Mouse (Mus musculus) layer of hippocampus, adult 2 months (tissue): ENCODE results near the gene Fam107a. TPM values are rescaled to one million over a fixed set of nuclear protein-coding genes. Genes with fewer than 3 reads are reported as not detected.

Experiments used
- DNase-seq, 2 experiments: peaks; one replicate each; pipeline ENCODE4 v3.0.0; 2022; ENCODE audit warnings: low spot score in 2 of 2
- H3K27ac ChIP-seq: fragments of 200-600 bp; 2 replicates; pipeline ENCODE4 v1.8.1; 2022
- H3K4me3 ChIP-seq: fragments of 200-600 bp; 2 replicates; pipeline ENCODE4 v1.8.1; 2022; ENCODE audit warnings: mild to moderate bottlenecking
- CTCF ChIP-seq: fragments of 200-600 bp; conservative IDR thresholded peaks from 2 replicates; pipeline ENCODE4 v1.8.1; 2022; ENCODE audit warnings: antibody characterized with exemption, mild to moderate bottlenecking, moderate library complexity
- total RNA-seq, 2 experiments: library from RNA; stranded (reverse); gene quantifications; 2 replicates each; pipeline ENCODE4 v1.2.3; 2021

Gene Fam107a
- total RNA-seq, 2 experiments from 2014 or later: 275 to 282 TPM

- DNase-seq: no peak
- Histone ChIP-seq H3K27ac (no peak overlapping the region), H3K4me3 (no peak overlapping the region)
- no peak for TF ChIP-seq CTCF
Measured at GRCm38 (mm10) chr14:8332314-8333252, 14.8 kb upstream of the Fam107a start.

DNA sequence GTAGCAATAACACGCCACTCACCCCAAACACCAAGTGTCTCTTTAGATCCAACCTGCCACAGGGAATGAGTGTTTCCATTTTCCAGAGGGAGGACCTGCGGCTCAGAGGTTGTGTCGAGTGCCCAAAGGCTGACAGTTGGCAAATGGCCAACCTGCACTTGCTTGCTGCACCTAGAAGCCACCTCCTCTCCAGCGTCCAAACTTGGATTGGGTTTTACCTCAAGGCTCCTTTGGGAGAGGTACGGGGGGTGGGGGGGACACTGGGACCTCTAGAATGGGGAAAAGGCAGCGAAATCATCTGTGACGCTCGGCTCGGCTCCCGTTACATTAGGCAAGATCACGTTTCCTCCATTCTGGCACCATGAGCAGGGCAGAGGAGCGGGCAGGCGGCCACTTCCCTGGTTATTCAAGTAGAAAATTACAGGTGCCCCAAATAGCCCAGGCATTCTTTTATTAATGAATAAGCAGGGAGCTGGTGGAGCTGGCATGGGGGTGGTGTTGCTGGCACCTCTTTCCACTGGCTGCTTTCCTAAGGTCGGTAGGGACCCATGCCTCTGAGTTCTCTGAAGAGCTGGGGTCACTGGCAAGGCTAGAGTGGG is 13.6 kb upstream of the Fam107a start:
- TF ChIP-seq CTCF: no peak
- DNase-seq: no peak
- H3K27ac ChIP-seq: no peak overlapping the region
- no peak overlapping the region for H3K4me3 ChIP-seq

- TF ChIP-seq CTCF: no peak
- no peak overlapping the region; the same call in 1 of the 2 replicates for H3K27ac ChIP-seq
- H3K4me3 ChIP-seq: no peak overlapping the region
- no peak for DNase-seq
Measured at GRCm38 (mm10) chr14:8330390-8330789, 12.6 kb upstream of the Fam107a start.

DNA sequence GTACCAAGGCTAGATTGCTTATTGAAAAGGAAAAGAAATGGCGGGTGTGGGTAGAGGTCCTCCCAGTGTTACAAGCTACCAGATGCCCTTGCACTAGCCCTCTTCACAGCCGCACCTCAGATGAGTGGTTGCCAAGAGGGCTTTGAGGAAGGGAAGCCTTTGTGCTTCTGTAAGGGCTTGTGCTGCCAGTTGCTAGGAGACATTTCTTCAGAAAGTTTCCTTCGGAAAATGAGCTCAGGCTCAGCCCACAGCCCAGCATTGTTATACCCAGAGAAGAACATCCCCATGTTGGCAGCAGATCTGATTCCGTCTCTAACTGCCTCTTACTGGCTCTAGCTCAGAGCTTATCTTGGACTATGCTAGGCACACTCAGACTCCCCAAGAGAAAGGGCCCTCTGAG is 11.7 kb upstream of the Fam107a start:
- DNase-seq: no peak
- Histone ChIP-seq H3K27ac (peak overlapping the region; percentile 46; the same call in 1 of the 2 replicates), H3K4me3 (no peak overlapping the region)
- TF ChIP-seq CTCF: no peak

DNA sequence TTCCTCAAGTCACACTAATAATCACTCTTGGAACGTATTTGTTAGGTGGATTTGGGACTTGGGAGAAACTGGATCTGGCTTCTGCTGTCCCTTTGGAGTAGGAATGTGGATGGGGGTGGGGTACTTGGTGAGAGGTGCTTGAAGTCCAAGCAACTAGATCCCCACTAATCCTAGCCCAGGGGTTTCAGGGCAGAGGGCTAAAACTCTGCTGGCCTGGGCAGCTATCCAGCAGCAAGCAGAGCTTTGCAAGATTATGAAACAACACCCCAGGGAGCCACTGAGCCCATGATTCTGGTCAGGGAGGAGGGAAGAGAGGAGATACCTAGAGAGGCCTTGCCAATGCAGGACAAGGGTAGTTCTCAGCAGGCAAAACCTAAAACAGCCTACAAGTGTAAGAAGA is 9.5 kb upstream of the Fam107a start:
- TF ChIP-seq CTCF: no peak
- DNase-seq: no peak
- H3K4me3 ChIP-seq: no peak overlapping the region
- peak overlapping the region; percentile 68 for H3K27ac ChIP-seq

DNA sequence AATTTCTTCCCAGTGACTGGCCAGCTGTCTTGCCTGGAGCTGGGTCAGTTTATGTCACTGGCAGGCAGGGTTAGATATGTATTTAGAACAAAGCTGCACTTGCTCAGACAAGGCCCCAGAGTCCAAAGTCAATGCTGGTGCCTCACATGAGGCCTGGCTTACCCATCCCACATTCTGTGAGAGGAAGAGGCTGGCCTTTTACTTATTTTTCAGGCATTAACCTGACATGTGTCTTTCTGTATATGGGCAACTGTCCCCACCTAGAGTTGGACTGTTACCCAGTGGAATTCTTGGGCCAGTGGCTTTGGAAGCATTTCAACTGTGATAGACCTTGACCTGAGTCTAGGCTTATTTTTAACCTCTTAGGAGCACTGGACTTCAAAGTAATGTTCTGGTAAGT is 9.1 kb upstream of the Fam107a start:
- no peak for TF ChIP-seq CTCF
- DNase-seq: no peak
- no peak overlapping the region for H3K4me3 ChIP-seq
- peak overlapping the region; percentile 68 for H3K27ac ChIP-seq

- Histone ChIP-seq H3K27ac (no peak overlapping the region), H3K4me3 (no peak overlapping the region)
- no peak for DNase-seq
- no peak for TF ChIP-seq CTCF
Measured at GRCm38 (mm10) chr14:8325746-8326145, 7.9 kb upstream of the Fam107a start.

DNA sequence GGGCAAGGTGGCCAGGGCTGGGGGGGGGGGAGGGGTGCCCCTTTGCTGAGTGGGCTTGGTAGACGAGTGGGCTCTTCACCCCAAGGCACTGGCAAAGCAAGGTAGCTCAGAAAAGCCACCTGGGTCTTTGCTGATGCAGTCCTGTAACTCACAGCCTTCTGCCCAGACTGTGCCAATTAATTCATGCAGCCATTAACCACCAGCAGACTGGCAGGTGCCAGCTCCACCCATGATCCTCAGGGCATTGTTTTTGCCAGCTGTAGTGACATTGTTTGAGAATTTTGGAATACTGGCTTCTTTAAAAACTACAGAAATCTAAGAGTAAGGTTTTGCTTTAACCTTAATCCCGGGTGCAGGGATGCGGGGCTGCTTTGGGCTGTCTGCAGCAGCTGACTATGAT is 2.7 kb upstream of the Fam107a start:
- no peak for TF ChIP-seq CTCF
- H3K4me3 ChIP-seq: no peak overlapping the region
- no peak for DNase-seq
- no peak overlapping the region for H3K27ac ChIP-seq

- peak overlapping the region; percentile 14; the same call in 1 of the 2 replicates for H3K27ac ChIP-seq
- no peak for TF ChIP-seq CTCF
- H3K4me3 ChIP-seq: peak overlapping the region; percentile 41
- DNase-seq: no peak
Measured at GRCm38 (mm10) chr14:8316366-8317193, 1.2 kb downstream of the Fam107a start.

GRCm38 (mm10) chr14:8315169-8315568 is 2.7 kb downstream of the Fam107a start:
- H3K4me3 ChIP-seq: no peak overlapping the region
- no peak for TF ChIP-seq CTCF
- peak overlapping the region; percentile 79; the same call in 1 of the 2 replicates for H3K27ac ChIP-seq
- DNase-seq: no peak

GRCm38 (mm10) chr14:8314536-8314935 is 3.3 kb downstream of the Fam107a start:
- peak overlapping the region; percentile 79 for H3K27ac ChIP-seq
- peak; percentile 81 for TF ChIP-seq CTCF
- H3K4me3 ChIP-seq: no peak overlapping the region
- no peak for DNase-seq

- TF ChIP-seq CTCF: no peak
- DNase-seq: peak in 1 of 2 experiments; percentile 75
- Histone ChIP-seq H3K27ac (peak overlapping the region; percentile 79), H3K4me3 (no peak overlapping the region)
Measured at GRCm38 (mm10) chr14:8313877-8314276, 3.9 kb downstream of the Fam107a start.
